Mouse (Mus musculus) embryonic fibroblast, embryonic 13.5 days (primary cell): Measurements from ENCODE around the gene Orm2.

Experiments used
- CTCF ChIP-seq: IDR thresholded peaks from 2 replicates; pipeline ENCODE4 v1.5.1; 2011; ENCODE audit warnings: mild to moderate bottlenecking, control low read depth, low read length, moderate library complexity, borderline replicate concordance; ENCODE audit not compliant: insufficient read depth
- POLR2A ChIP-seq: IDR thresholded peaks from 2 replicates; pipeline ENCODE4 v1.6.1; 2011; ENCODE audit warnings: low read depth, mild to moderate bottlenecking, control low read depth, low read length, moderate library complexity

GRCm38 (mm10) chr4:63348524-63348923 is 13.7 kb upstream of the Orm2 start:
- TF ChIP-seq POLR2A (no peak), CTCF (no peak)
